Mouse (Mus musculus) kidney, adult 2 months (tissue): ENCODE results near the gene Magi2. TPM values are rescaled to one million over a fixed set of nuclear protein-coding genes. Genes with fewer than 3 reads are reported as not detected.

Experiments
- DNase-seq: peaks from one replicate; pipeline ENCODE4 v3.0.0; 2021
- H3K27ac ChIP-seq: fragments of 200-500 bp; 2 replicates; pipeline ENCODE4 v1.5.1; 2012; ENCODE audit warnings: low read depth, low read length, control low read depth, inconsistent platforms; ENCODE audit not compliant: insufficient read depth
- H3K27me3 ChIP-seq: fragments of 200-500 bp; replicated peaks from 2 replicates; pipeline ENCODE4 v1.6.1; 2012; ENCODE audit warnings: mild to moderate bottlenecking, moderate library complexity, low read length, inconsistent platforms; ENCODE audit not compliant: control insufficient read depth, insufficient read depth
- H3K36me3 ChIP-seq: fragments of 200-500 bp; 2 replicates; pipeline ENCODE4 v1.6.1; 2012; ENCODE audit warnings: mild to moderate bottlenecking, moderate library complexity, low read length, inconsistent platforms; ENCODE audit not compliant: control insufficient read depth, insufficient read depth
- H3K4me1 ChIP-seq: fragments of 200-500 bp; 2 replicates; pipeline ENCODE4 v1.6.1; 2011; ENCODE audit warnings: low read length; ENCODE audit not compliant: control insufficient read depth, insufficient read depth
- H3K4me3 ChIP-seq: fragments of 200-500 bp; 2 replicates; pipeline ENCODE4 v1.5.1; 2011; ENCODE audit warnings: mild to moderate bottlenecking, low read depth, low read length, control low read depth; ENCODE audit not compliant: insufficient read depth
- CTCF ChIP-seq: fragments of 200-500 bp; conservative IDR thresholded peaks from 2 replicates; pipeline ENCODE4 v1.5.1; 2011; ENCODE audit warnings: low read depth, mild to moderate bottlenecking, control low read depth, low read length, moderate library complexity, mixed read lengths; ENCODE audit not compliant: insufficient read depth, insufficient read length
- POLR2A ChIP-seq: fragments of 200-500 bp; IDR thresholded peaks from one replicate; pipeline ENCODE4 v1.6.1; 2011; ENCODE audit warnings: low read depth, low read length, control low read depth
- WGBS: fragments of 180-500 bp; shearing (Covaris S2); methylation state at CpG from one replicate; pipeline ENCODE4 v1.1.7; 2018; 5-methylcytosine and 5-hydroxymethylcytosine counted together
- polyA plus RNA-seq: library from polyadenylated mRNA; depleted of rRNA; stranded (reverse); fragments of >200 nt; gene quantifications from 2 replicates; pipeline ENCODE4 v1.2.3, GENCODE M21; 2012

Magi2 gene
- polyA plus RNA-seq, 1 experiment, result 6.1 TPM

- Histone ChIP-seq H3K27ac (no peak overlapping the region), H3K36me3 (no peaks in the 10 kb centered on the region), H3K4me3 (no peak overlapping the region), H3K4me1 (no peaks in the 10 kb centered on the region), H3K27me3 (no peaks in the 10 kb centered on the region)
- WGBS, result 77% methylated on average over 3 of the region's 3 CpGs
- DNase-seq, result no peak
- TF ChIP-seq POLR2A (no peak), CTCF (no peak)
These were observed 1229.3 kb downstream of the Magi2 start for GRCm38 (mm10) chr5:20456106-20456505.

- Histone ChIP-seq H3K36me3 (no peaks in the 10 kb centered on the region), H3K27ac (no peak overlapping the region), H3K4me1 (no peaks in the 10 kb centered on the region), H3K4me3 (no peak overlapping the region), H3K27me3 (no peaks in the 10 kb centered on the region)
- WGBS, result 79% methylated on average over 7 of the region's 7 CpGs
- TF ChIP-seq POLR2A (no peak), CTCF (no peak)
- DNase-seq, result no peak
These were observed 1231.1 kb downstream of the Magi2 start for GRCm38 (mm10) chr5:20457742-20458510.

- Histone ChIP-seq H3K4me3 (no peak overlapping the region), H3K27ac (no peak overlapping the region), H3K27me3 (no peaks in the 10 kb centered on the region), H3K36me3 (no peaks in the 10 kb centered on the region), H3K4me1 (no peaks in the 10 kb centered on the region)
- TF ChIP-seq POLR2A (no peak), CTCF (no peak)
- WGBS, result 61% methylated on average over 2 of the region's 2 CpGs
- no peak for DNase-seq
These were observed 1234.9 kb downstream of the Magi2 start for GRCm38 (mm10) chr5:20461709-20462108.

- Histone ChIP-seq H3K27me3 (no peaks in the 10 kb centered on the region), H3K4me3 (no peak overlapping the region), H3K4me1 (no peaks in the 10 kb centered on the region), H3K36me3 (no peaks in the 10 kb centered on the region), H3K27ac (no peak overlapping the region)
- 85% methylated on average over 2 of the region's 2 CpGs for WGBS
- TF ChIP-seq CTCF (no peak), POLR2A (no peak)
- no peak for DNase-seq
These were observed 1235.5 kb downstream of the Magi2 start for GRCm38 (mm10) chr5:20462376-20462775.

- no peaks in the 10 kb centered on the region for H3K4me1 ChIP-seq
- DNase-seq, result no peak
- no peaks in the 10 kb centered on the region for H3K27me3 ChIP-seq
- H3K36me3 ChIP-seq, result no peaks in the 10 kb centered on the region
- WGBS, result 89% methylated on average over 3 of the region's 3 CpGs
- no peak for TF ChIP-seq CTCF
- TF ChIP-seq POLR2A, result no peak
- no peak overlapping the region for H3K4me3 ChIP-seq
- no peak overlapping the region for H3K27ac ChIP-seq
These were observed 1242.9 kb downstream of the Magi2 start for GRCm38 (mm10) chr5:20469721-20470120.

GRCm38 (mm10) chr5:20470466-20470865 is 1243.6 kb downstream of the Magi2 start:
- TF ChIP-seq CTCF (peak; percentile 64), POLR2A (no peak)
- Histone ChIP-seq H3K4me3 (no peak overlapping the region), H3K4me1 (no peaks in the 10 kb centered on the region), H3K36me3 (no peaks in the 10 kb centered on the region), H3K27me3 (no peaks in the 10 kb centered on the region), H3K27ac (no peak overlapping the region)
- no peak for DNase-seq

GRCm38 (mm10) chr5:20484505-20484904 is 1257.7 kb downstream of the Magi2 start:
- no peaks in the 10 kb centered on the region for H3K27me3 ChIP-seq
- no peaks in the 10 kb centered on the region for H3K36me3 ChIP-seq
- H3K27ac ChIP-seq, result no peak overlapping the region
- H3K4me1 ChIP-seq, result no peaks in the 10 kb centered on the region
- DNase-seq, result no peak
- no peak overlapping the region for H3K4me3 ChIP-seq
- WGBS, result 89% methylated on average over 7 of the region's 7 CpGs
- no peak for TF ChIP-seq POLR2A
- TF ChIP-seq CTCF, result no peak
